Mouse (Mus musculus) embryonic fibroblast, embryonic 13.5 days (primary cell): ENCODE results near the gene Rora.

Experiments
- CTCF ChIP-seq: IDR thresholded peaks from 2 replicates; pipeline ENCODE4 v1.5.1; 2011; ENCODE audit warnings: mild to moderate bottlenecking, control low read depth, low read length, moderate library complexity, borderline replicate concordance; ENCODE audit not compliant: insufficient read depth
- POLR2A ChIP-seq: IDR thresholded peaks from 2 replicates; pipeline ENCODE4 v1.6.1; 2011; ENCODE audit warnings: low read depth, mild to moderate bottlenecking, control low read depth, low read length, moderate library complexity

DNA sequence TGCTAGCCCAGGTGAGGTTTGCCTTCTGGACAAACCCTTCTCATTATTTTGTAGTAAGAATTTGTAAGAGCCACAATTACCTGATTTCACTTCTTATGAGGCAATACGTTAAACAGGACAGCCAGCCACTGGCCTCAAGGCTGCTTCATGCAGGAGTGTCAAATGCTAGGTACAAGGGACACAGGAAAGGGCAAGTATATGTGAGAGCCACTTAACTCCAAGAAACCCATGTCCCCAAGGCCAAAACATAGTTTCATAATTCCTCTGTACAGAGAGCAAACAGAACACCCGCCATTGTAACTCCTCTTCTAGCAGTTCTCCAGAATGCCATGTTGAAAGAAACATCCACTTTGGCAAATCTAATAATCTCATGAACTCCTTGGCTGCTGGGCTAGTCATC is 205.9 kb downstream of the Rora start:
- TF ChIP-seq CTCF (no peak), POLR2A (no peak)
